Mouse (Mus musculus) ovary, postnatal 14 days (tissue): ENCODE data around the gene Zswim3.
"Not testable (repeated sequence)": the region's sequence is repeated elsewhere in the genome, so short reads cannot be mapped to it uniquely, and the experiment has no call there.

Experiments used
- DNase-seq: peaks from one replicate; pipeline ENCODE4 v3.0.0; 2022; ENCODE audit warnings: low spot score

Gene Zswim3

DNA sequence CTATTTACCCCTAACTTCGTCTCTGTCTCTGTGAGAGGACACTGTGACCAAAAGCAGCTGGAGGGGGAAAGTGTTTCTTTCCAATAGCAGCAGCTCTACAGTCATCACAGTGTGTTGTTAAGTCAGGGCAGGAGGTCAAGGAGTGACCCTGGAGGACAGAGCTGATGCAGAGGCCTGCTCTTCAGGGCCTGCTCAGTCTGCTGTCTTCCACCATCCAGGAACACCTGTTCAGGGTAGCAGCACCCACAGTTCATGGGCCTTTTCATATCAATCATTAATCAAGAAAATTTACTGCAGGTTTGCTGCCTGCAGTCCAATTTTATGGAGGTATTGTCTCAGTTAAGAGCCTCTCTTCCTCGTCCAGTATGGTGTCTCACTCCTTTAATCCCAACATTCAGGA lies 8.7 kb downstream of the Zswim3 start:
- no peak for DNase-seq

DNA sequence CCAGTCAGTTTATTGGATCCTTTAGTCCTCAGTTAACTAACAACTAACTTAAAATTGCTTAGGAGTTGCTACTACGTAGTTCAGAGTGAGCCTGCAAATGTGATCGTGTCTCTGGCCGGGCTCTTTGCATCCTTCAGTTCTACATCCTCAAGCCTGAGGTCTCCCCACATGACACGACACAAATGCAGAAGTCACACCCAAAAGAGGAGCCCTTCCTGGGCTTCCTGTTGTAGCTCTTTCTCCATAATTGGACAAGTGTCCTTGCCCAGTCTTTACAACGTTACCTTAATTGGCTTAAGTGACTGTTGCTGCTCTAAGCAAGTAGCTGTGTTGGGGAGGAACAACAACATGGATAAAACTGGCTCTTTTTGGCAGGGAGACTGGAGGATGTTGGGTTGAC lies 10.4 kb downstream of the Zswim3 start:
- no peak for DNase-seq

DNA sequence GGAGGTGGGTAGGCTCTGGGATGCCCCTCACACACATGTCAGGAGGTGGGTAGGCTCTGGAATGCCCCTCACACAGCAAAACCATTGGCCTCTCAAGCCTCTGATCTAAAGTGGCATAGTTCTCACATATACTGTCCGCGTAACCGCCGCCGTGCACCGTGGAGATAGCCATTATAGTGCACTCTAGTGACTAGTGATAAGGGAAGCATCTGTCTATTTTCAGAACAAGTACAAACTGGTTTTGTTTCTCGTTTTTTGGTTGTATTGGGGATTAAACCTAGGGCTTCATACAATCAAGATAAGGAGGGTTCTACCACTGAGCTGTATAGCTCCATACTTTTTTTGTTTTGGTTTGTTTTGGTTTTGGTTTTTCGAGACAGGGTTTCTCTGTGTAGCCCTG lies 10.9 kb downstream of the Zswim3 start:
- no peak for DNase-seq

DNA sequence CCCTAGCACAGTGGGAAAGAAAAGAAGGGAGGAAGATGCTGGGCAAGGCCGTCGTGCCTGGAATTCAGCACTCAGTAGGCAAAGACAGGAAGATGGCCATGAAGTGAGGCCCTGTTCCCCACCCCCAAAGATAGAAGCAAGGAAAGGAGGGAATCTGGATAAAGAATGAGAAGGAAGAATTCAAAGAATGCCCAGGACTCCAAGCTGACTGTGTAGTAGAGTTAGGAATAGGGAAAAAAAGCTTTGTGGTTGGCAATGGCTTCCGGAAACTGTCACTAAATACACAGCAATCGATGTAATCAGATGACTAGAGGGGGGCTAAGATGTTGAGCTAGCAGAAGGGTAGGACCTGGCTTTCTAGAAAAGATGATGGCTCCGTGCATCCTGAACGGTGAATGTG lies 12.3 kb downstream of the Zswim3 start:
- no peak for DNase-seq

DNA sequence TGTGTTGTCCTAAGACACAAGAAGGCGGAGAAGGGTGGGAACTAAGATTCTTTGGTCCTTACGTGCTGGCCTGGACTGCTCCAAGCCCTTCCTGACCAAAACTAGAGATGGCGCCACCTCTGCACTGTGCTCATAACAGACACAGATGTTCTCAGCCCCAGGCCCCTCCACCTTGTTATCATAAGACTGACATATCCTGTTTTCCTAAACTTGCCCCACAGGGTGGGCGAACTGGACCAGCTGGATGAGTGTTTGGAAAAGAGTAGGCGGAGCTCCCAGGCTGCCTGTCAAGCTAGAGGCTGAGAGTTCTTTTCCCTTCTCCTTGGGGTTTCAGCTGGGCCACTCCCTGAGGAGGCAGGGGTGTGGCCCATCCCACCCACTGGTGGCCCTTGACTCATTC lies 12.8 kb downstream of the Zswim3 start:
- DNase-seq: no peak

DNA sequence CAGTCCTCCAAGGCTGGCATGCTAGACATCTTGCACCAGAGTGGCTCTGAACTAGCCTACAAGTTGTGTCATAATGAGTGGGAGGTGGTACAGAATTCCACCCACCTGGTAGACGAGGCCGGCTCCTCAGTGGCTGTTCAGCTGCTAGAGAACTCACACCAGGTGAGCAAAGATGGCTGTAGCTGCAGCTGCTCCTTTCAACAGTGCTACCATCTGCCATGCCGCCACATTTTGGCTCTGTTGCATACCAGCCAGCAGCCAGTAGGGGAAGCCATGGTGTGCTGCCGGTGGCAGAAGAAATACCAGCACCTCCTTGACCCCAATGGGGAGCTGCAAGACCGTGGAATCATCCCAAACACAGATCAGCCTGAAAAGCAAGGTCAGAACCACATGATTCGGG lies 16.2 kb downstream of the Zswim3 start:
- DNase-seq: no peak

DNA sequence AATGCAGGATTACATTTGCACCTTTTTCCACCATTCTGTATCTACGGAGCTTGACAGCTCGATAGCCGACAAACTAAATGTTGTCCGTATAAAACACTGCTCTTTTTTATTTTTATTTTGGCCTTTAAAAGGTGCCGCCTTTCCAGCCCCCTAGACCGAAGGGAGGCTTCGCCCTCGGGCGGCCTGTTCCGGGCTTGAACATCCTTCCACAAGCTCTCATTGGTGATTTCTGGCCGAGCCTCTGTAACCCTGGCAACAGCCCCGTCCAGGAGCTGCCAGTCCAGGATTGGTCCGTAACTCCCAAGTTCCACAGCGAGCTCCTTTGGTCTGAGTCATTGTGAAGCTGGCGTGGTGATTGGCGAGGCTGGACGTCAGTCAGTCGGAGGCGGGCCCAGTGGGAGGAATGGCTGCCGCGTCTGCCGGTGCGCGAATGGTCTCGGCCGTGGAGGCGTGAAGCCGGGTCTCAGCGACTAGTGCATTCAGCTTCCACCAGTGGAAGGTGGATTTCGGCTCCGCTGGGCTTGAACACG lies 17.8 kb downstream of the Zswim3 start, which contains the start of gene Zswim1:
Zswim1 (plus strand) TSS at position 51 of the 530 bp plus-strand sequence.
- DNase-seq: peak; percentile 100

DNA sequence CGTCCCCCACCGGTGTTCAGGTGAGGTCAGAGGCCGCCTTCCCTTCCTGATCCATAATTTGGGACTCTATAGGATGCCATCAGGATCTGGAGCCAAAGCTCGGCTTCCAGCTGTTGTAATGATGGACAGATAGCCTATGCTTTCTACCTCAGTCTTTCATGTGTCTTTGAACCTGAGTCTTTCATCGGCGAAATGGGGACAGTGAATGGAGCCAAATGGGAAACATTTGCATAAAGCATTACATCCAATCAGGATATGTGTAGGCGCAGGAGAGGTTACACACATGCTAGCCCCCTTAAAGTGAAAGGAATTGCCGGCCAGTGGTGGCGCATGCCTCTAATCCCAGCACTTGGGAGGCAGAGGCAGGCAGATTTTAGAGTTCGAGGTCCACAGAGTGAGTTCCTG lies 18.3 kb downstream of the Zswim3 start:
- no peak for DNase-seq

DNA sequence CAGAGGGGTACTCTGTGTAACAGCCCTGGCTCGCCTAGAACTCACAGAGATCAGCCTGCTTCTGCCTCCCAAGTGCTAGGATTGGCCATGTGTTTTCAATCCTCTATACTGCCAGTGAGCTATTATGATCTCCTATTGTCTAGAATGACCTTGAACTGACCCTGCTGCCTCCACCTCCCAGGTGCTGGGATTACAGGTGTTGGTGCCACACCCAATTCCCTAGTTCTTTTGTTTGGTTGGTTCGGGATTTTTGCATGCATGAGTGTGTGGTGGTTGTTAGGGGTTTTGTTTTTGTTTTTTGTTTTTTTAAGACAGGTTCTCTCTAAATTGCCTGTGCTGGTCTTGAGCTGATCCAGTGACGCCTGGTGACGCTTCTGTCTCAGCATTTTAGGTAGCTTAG lies 19.1 kb downstream of the Zswim3 start:
- no peak for DNase-seq

DNA sequence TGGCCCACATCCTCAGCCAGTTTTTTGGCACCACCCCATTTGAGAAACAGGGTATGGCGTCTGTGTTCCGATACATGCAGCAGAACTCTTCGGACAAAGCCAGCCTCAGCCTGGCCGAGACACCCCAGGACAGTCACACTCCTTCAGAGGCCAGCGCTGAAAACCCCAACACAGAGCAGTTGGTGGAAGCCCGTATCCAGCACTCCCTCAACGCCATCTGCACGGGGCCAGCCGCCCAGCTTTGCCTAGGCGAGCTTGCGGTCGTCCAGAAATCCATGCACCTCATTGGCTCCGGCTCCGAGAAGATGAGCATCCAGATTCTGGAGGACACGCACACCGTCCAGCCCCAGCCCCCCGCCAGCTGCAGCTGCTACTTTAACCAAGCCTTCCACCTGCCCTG lies 20.6 kb downstream of the Zswim3 start:
- DNase-seq: no peak

DNA sequence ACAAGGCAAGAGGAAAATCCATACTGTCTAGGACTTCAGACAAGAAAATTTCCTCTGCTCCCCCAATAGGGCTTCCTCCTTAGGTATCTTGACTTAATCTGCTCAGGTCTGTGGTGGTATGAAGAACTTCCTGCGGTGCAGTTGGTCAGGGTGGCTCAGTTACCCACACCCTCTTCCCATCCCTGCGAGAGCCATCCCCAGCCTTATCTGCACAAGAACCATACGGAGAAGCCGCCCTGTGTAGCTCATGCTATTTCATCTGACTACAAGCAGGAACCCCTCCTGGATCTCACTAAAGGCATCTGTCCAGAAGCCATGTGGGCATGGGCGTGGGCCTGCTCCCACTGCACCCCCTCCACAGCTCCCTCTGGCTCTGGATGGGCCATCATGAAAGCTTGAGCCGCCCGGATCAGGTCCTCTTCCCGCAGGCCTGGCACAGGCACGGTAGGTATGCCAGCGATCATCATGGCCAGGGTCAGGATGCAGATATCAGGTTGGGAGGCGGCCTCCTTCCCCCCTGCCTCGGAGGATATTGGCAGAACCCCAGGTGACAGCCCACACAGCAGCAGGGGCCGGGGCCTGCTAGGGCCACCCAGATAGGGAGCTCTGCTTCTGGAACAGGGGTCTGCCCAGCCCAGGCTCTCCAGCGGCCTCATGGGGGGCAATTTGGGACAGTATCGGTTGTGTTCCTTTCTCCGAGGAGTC lies 22.4 kb downstream of the Zswim3 start:
- no peak for DNase-seq

DNA sequence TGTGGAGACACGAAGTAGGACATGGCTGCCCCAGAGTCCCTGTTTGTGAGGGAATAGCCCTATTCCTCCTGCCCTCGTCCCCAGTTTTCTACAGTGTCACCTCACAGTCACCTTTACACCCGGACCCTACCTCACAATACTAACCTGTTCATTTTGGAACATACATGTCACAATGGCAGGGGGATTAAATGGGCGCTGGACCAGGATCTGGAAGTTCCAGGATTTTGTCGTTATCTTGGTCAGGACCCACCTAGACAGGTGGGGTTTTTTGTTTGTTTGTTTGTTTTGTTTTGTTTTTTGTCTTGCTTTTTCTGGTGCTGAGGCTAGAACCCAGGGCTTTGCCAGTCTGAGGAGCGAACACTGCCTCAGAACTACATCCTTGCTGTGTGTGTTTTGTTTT lies 23.5 kb downstream of the Zswim3 start, which contains the start of gene Spata25:
Spata25 (minus strand) TSS at position 101 of the 400 bp plus-strand sequence.
- DNase-seq: no peak

DNA sequence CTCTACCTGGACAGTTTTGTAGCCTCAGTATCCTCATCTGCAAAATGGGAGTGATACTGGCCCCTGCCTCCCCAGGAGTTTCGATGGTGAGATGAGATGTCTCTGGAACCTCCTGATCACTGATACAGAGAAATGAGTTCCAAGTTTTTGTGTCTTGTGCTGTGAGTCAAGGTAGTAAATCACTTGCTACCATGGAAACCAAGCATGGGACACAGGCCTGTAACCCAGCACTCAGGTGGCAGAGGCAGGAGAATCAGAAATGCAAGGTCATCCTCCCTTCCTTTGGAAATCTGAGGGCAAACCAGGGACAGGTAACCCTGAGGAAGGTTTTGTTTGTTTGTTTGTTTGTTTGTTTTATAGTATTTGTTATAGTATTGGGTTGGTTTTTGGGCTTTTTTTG lies 24.2 kb downstream of the Zswim3 start:
- DNase-seq: no peak

DNA sequence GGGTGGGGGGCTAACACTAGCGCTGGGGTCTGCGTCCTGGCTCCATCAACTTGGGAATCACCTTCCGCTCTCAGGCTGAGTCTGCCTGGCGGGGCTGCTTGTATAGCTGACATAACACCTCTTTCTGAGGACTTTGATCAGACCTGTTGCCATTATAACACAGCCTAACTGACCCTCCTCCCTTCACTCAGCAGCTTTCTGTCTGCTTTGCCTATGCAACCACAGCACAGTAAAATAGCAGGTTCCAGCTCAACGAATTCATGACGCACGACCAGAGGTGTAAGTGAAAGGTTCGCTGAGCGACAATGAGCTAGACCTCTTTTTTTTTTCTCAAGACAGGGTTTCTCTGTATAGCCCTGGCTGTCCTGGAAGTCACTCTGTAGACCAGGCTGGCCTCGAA lies 26.1 kb downstream of the Zswim3 start:
- no peak for DNase-seq

DNA sequence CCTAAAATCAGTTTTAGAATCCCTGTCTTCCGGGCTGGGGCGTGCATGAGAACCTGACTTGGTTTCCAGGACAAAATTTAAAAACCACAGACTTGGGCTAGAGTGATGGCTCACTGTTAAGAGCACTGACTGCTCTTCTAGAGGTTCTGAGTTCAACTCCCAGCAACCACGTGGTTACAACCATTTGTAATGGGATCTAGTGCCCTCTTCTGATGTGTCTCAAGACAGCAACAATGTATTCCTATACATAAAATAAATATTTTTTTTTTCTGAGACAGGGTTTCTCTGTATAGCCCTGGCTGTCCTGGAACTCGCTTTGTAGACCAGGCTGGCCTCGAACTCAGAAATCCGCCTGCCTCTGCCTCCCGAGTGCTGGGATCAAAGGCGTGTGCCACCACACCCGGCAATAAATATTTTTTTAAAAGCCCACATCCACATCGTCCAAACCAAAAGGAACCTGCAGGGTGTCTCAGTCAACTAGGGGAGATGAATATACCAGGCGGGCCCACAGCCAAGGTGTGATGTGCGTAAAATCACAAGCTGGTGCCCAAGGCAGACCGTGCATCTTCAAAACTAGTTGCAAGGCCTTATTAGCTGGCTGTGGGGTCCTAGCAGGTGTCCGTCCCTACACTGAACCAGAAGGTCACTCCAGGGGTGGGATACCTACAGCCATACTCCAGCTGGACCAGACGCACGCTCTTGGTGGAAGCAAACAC lies 27.3 kb downstream of the Zswim3 start:
- DNase-seq: no peak

DNA sequence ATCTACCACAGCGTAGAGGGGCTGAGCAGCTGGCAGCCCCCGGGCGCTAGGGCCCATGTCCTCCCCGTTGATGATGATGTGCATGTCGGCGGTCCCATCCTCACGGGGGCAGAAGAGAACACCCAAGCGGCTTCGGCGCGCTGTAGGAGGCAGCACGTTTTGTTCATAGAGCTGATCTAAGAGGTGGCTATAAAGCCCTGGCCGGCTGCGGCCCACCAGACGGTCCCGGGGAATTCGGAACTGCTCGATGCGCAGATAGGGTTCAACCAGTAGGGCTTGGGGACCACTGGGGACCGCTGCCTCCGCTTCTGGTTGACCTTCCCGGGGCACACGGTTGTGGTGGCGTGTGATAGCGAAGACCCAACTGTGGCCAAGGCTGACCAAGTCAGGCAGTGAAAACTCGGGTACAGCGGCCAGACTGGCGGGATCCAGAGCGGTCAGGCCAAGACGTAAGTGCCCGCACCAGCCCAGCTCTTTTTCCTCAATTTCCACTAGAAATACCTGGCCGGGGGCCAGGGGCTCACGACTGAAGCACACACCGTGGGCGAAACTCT lies 27.9 kb downstream of the Zswim3 start, which contains the start of gene Ctsa:
Ctsa (plus strand) TSS at position 126 of the 554 bp plus-strand sequence.
- peak; percentile 66 for DNase-seq

DNA sequence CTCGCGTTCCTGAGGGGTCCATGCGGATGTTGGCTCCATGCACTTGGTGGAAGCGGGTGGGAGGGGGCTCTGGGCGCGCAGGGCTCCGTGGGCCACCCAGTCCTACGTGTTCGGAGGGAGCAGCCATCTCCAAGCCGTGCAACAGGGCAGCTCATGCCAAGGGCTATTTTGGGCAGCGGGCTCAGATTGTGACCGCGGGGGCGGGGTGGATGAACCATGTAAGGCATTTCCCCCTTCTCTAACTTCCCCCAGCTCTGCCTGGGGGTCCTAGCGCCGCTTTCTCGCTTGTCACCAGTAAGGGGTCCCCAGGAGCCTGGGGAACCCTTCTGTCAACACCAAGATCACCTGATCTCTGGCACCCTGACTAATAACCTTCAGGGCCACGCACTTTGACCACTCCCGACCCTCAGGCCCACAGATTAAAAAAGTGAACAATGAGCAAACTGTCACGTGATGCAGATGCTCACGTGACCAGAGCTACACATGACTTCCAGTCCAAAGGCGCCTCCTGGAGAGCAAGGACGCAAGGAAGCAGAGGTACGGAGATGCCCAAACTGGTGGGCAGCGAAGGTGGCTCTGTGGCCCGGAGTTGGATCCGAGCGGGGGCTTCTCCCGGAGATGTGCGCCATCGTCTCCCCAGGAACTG lies 28.5 kb downstream of the Zswim3 start, which contains the start of gene Neurl2:
Neurl2 (minus strand) TSS at position 143 of the 646 bp plus-strand sequence.
- DNase-seq: peak; percentile 87

DNA sequence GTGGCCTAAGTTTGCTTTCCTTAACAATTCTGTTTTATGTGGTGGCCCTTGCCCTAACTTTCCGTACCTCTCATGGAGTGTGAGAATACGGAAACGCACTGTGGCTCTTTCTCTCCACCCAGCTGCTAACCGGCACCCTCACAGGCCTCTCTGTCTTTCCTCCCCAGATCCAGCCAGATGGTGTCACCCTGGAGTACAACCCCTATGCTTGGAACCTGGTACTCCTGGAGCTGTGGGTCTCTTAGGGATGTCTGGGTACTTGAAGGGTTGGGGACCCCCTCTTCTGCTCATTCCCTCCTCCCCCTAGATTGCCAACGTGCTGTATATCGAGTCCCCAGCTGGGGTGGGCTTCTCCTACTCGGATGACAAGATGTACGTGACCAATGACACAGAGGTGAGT lies 29.6 kb downstream of the Zswim3 start:
- DNase-seq: no peak

DNA sequence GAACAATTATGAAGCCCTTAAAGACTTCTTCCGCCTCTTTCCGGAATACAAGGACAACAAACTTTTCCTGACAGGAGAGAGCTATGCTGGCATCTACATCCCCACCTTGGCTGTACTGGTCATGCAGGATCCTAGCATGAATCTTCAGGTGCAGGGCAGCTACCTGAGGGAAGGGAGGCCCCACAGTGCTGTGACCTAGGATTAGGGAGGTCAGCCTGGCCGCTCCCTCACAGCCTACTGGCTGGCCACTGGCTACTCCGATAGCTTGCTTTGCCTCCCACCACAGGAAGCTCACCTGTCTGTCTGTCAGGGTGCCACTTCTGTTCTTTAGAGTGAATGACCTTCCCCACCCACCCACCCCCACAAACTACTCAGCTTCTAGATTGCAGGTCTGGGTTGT lies 30.3 kb downstream of the Zswim3 start:
- no peak for DNase-seq

DNA sequence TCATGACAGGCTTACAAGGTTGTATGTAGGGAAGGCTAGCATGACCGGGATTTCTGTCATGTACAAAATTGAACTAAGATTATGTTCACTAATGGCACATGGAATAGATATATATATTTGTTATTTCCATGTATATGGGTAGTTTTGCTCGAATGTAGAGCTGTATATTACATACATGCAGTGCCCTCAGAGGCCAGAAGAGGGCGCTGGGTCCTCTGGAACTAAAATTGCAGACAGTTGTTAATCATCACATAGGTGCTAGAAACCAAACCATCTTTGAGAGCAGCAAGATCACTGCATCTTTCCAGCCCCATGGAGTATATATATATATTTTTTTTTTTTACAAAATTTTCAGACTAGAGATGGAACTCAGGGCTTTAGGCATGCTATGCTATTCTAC lies 40.9 kb downstream of the Zswim3 start:
- DNase-seq: no peak

DNA sequence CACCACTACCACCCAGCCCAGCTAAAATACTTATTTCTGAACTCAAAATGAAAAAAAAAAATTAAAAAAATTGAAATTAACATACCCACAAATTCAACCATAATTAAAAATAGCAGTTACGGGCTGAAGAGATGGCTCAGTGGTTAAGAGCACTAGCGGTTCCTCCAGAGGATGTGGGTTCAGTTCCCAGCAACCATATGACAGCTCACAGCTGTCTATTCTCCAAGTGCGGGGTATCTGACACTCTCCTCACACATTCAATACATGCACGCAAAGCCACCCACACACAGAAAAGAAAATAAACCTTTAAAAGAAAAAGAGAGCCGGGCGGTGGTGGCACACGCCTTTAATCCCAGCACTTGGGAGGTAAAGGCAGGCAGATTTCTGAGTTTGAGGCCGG lies 45.2 kb downstream of the Zswim3 start:
- no peak for DNase-seq

DNA sequence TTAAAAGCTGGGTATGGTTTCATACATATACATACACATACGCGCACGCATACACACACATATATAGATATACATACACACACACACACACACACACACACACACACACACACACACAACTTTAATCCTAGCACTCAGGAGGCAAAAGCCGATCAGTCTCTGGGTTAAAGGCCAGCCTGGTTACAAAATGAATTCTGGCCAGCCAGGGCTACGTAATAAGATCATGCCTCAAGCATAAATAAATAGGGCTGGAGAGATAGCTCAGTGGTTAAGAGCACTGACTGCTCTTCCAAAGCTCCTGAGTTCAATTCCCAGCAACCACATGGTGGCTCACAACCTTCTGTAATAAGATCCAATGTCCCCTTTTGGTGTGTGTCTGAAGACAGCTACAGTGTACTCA lies 50.7 kb downstream of the Zswim3 start:
- DNase-seq: not testable (repeated sequence)
